Mouse (Mus musculus) spleen, embryonic (tissue): ENCODE results near the gene Nynrin.

Experiments used
- CTCF ChIA-PET: fragments of 350-600 bp; sonication (Branson Sonifier 250); formaldehyde crosslinking; loops from one replicate; lab custom pipeline; 2022; lab: Charles Lee

Gene Nynrin

GRCm38 (mm10) chr14:55853621-55854285 is at the start of gene Nynrin:
Nynrin (plus strand) TSS chr14:55854010.
- CTCF ChIA-PET, result interaction anchor here (0.7 kb wide), 1 partner anchor 20 kb away, joined by 3 read pairs; no protein-coding TSS in a partner anchor

GRCm38 (mm10) chr14:55814885-55815284 is 38.9 kb upstream of the Nynrin start:
- CTCF ChIA-PET, result no interaction called here

GRCm38 (mm10) chr14:55815310-55815751 is 38.5 kb upstream of the Nynrin start:
- CTCF ChIA-PET, result no interaction called here

GRCm38 (mm10) chr14:55819845-55820405 is 33.9 kb upstream of the Nynrin start:
- CTCF ChIA-PET, result no interaction called here

GRCm38 (mm10) chr14:55820576-55820975 is 33.2 kb upstream of the Nynrin start:
- CTCF ChIA-PET, result no interaction called here

- CTCF ChIA-PET, result no interaction called here
Observed at GRCm38 (mm10) chr14:55822435-55822990, 31.3 kb upstream of the Nynrin start.

- CTCF ChIA-PET, result no interaction called here
Observed at GRCm38 (mm10) chr14:55822991-55823762, 30.6 kb upstream of the Nynrin start, which contains the start of gene Nfatc4. Nfatc4 (plus strand) TSS chr14:55823144.

- CTCF ChIA-PET, result no interaction called here
Observed at GRCm38 (mm10) chr14:55824001-55824480, 29.8 kb upstream of the Nynrin start.

- CTCF ChIA-PET, result no interaction called here
Observed at GRCm38 (mm10) chr14:55824481-55825215, 29.2 kb upstream of the Nynrin start.

- CTCF ChIA-PET, result no interaction called here
Observed at GRCm38 (mm10) chr14:55825216-55826051, 28.4 kb upstream of the Nynrin start.

GRCm38 (mm10) chr14:55826142-55826541 is 27.7 kb upstream of the Nynrin start:
- CTCF ChIA-PET, result interaction anchor here (0.7 kb wide), 1 partner anchor 56 kb away, joined by 5 read pairs; no protein-coding TSS in a partner anchor

- CTCF ChIA-PET, result interaction anchor here (0.7 kb wide), 1 partner anchor 57 kb away, joined by 5 read pairs; no protein-coding TSS in a partner anchor
Observed at GRCm38 (mm10) chr14:55826551-55827340, 27.1 kb upstream of the Nynrin start.

GRCm38 (mm10) chr14:55828716-55829263 is 25.0 kb upstream of the Nynrin start:
- CTCF ChIA-PET, result no interaction called here

GRCm38 (mm10) chr14:55829854-55830253 is 24.0 kb upstream of the Nynrin start:
- CTCF ChIA-PET, result interaction anchor here (0.6 kb wide), 1 partner anchor 91 kb away, joined by 3 read pairs; no protein-coding TSS in a partner anchor

GRCm38 (mm10) chr14:55830331-55830730 is 23.5 kb upstream of the Nynrin start:
- CTCF ChIA-PET, result no interaction called here

- CTCF ChIA-PET, result no interaction called here
Observed at GRCm38 (mm10) chr14:55833126-55833525, 20.7 kb upstream of the Nynrin start.

- CTCF ChIA-PET, result no interaction called here
Observed at GRCm38 (mm10) chr14:55834808-55835533, 18.8 kb upstream of the Nynrin start.

GRCm38 (mm10) chr14:55838312-55838711 is 15.5 kb upstream of the Nynrin start:
- CTCF ChIA-PET, result no interaction called here
